Mouse (Mus musculus) C2C12 (cell line): ENCODE measurements around the gene Pcnp.

Experiments
- CEBPB ChIP-seq: IDR thresholded peaks from one replicate; pipeline ENCODE4 v1.6.1; 2011; ENCODE audit warnings: low read depth, mild to moderate bottlenecking, control low read depth, moderate library complexity
- CTCF ChIP-seq: IDR thresholded peaks from one replicate; pipeline ENCODE4 v1.5.1; 2011; ENCODE audit not compliant: control insufficient read depth, insufficient read depth, insufficient read length
- MAX ChIP-seq: IDR thresholded peaks from one replicate; pipeline ENCODE4 v1.6.1; 2011; ENCODE audit warnings: mild to moderate bottlenecking, control low read depth

GRCm38 (mm10) chr16:56064334-56064990 is 34.9 kb upstream of the Pcnp start:
- no peak for TF ChIP-seq MAX
- no peak for TF ChIP-seq CTCF
- no peak for TF ChIP-seq CEBPB
